Mouse (Mus musculus) liver, postnatal 0 days (tissue): ENCODE results near the gene Pllp. TPM values are rescaled to one million over a fixed set of nuclear protein-coding genes. Genes with fewer than 3 reads are reported as not detected.
A peak's percentile ranks its signal among the peaks of the same experiment; 100 is the strongest.

Source experiments
- ATAC-seq: fragments of 200-750 bp; cut with Nextera tagmentation; 2 replicates; pipeline ENCODE4 v1.8.0; 2017; ENCODE audit warnings: mild to moderate bottlenecking, moderate library complexity
- DNase-seq: peaks from one replicate; pipeline ENCODE4 v3.0.0-alpha.2; 2016
- H3K27ac ChIP-seq: fragments of 300-500 bp; sonication (generic); 2 replicates; pipeline ENCODE4 v1.5.1; 2014; ENCODE audit warnings: antibody characterized with exemption, moderate library complexity, mild to moderate bottlenecking, low read depth
- H3K27me3 ChIP-seq: fragments of 300-500 bp; sonication (generic); 2 replicates; pipeline ENCODE4 v1.6.1; 2014; ENCODE audit warnings: low read length, control low read depth, mixed read lengths; ENCODE audit not compliant: insufficient read depth
- H3K36me3 ChIP-seq: fragments of 300-500 bp; sonication (generic); replicated peaks from 2 replicates; pipeline ENCODE4 v1.6.1; 2014; ENCODE audit warnings: mild to moderate bottlenecking, control low read depth, low read length, moderate library complexity, mixed read lengths; ENCODE audit not compliant: insufficient read depth
- H3K4me1 ChIP-seq: fragments of 300-500 bp; sonication (generic); 2 replicates; pipeline ENCODE4 v1.6.1; 2014; ENCODE audit warnings: antibody characterized with exemption, mild to moderate bottlenecking, control low read depth; ENCODE audit not compliant: insufficient read depth
- H3K4me2 ChIP-seq: fragments of 300-500 bp; sonication (generic); 2 replicates; pipeline ENCODE4 v1.6.1; 2014; ENCODE audit warnings: low read depth, mild to moderate bottlenecking, low read length, moderate library complexity, mixed read lengths
- H3K4me3 ChIP-seq: fragments of 300-500 bp; sonication (generic); 2 replicates; pipeline ENCODE4 v1.5.1; 2014; ENCODE audit warnings: low read depth, low read length
- H3K9ac ChIP-seq: fragments of 300-500 bp; sonication (generic); replicated peaks from 2 replicates; pipeline ENCODE4 v1.6.1; 2014; ENCODE audit warnings: mild to moderate bottlenecking, moderate library complexity
- H3K9me3 ChIP-seq: fragments of 300-500 bp; sonication (generic); 2 replicates; pipeline ENCODE4 v1.6.1; 2016; ENCODE audit warnings: mild to moderate bottlenecking, control low read depth, low read length, mixed read lengths
- CTCF ChIP-seq: sonication (generic); IDR thresholded peaks from 2 replicates; pipeline ENCODE4 v1.5.1; 2016; ENCODE audit warnings: antibody characterized with exemption, low read depth
- EP300 ChIP-seq: IDR thresholded peaks from 2 replicates; pipeline ENCODE4 v1.6.1; 2016; ENCODE audit warnings: antibody characterized with exemption, low read depth, mild to moderate bottlenecking
- WGBS: fragments of 180-500 bp; shearing (Covaris S2); extraction: QIAGEN DNeasy Blood & Tissue Kit; methylation state at CpG from one replicate; pipeline ENCODE4 v1.1.7; 2014; ENCODE audit not compliant: insufficient replicate concordance; 5-methylcytosine and 5-hydroxymethylcytosine counted together
- polyA plus RNA-seq: library from polyadenylated mRNA; unstranded; fragments of >200 nt; fragmentation: Nextera tagmentation; extraction: Ambion mirVana; gene quantifications from 2 replicates; pipeline ENCODE4 v1.2.1, GENCODE M21; 2015

Gene Pllp
- polyA plus RNA-seq, 1 experiment from 2014 or later = 3.1 TPM

GRCm38 (mm10) chr8:94633564-94634194 lies 62.4 kb downstream of the Pllp start:
- ATAC-seq = peak; percentile 45; the same call in 1 of the 2 replicates
- Histone ChIP-seq H3K4me1 (0 out of 2 replicates have a peak, but pooled peaks cover 3% of the 10 kb centered on the region), H3K36me3 (peaks cover 54% of the 10 kb centered on the region), H3K4me2 (no peak overlapping the region), H3K27me3 (no peaks in the 10 kb centered on the region), H3K4me3 (no peak overlapping the region), H3K9ac (no peak overlapping the region), H3K27ac (peak overlapping the region; percentile 24; the same call in 1 of the 2 replicates), H3K9me3 (no peaks in the 10 kb centered on the region)
- peak; percentile 75 for TF ChIP-seq EP300
- no peak for TF ChIP-seq CTCF
- DNase-seq = no peak
- 37% methylated on average over 2 of the region's 2 CpGs for WGBS

Other genes starting within 250 kb of the Pllp start
- 3.9 and 4.2 TPM in 2 replicates for gene Cpne2, start 163.3 kb downstream of the Pllp start, polyA plus RNA-seq
- 10.2 and 11.1 TPM in 2 replicates for gene Rspry1, start 94.3 kb downstream of the Pllp start, polyA plus RNA-seq
- gene Fam192a, start 94.3 kb downstream of the Pllp start, polyA plus RNA-seq = 23.6 and 24.2 TPM in 2 replicates
- gene Arl2bp, start 29.7 kb downstream of the Pllp start, polyA plus RNA-seq = 20.8 and 21.3 TPM in 2 replicates
- gene Ccl22, start 49.3 kb upstream of the Pllp start, polyA plus RNA-seq = 0.07 and 0.28 TPM in 2 replicates
- 0.47 and 0.79 TPM in 2 replicates for gene Cx3cl1, start 75.7 kb upstream of the Pllp start, polyA plus RNA-seq
- gene Ccl17, start 114.2 kb upstream of the Pllp start, polyA plus RNA-seq = 0.31 TPM in 1 of 2 replicates, not detected in the other
- gene Coq9, start 142.0 kb upstream of the Pllp start, polyA plus RNA-seq = 65.6 and 66.1 TPM in 2 replicates
- gene Ciapin1, start 142.1 kb upstream of the Pllp start, polyA plus RNA-seq = 36.5 and 39.4 TPM in 2 replicates
- gene Polr2c, start 161.2 kb upstream of the Pllp start, polyA plus RNA-seq = 50.6 and 52.1 TPM in 2 replicates
- 3.5 and 4.5 TPM in 2 replicates for gene Dok4, start 180.1 kb upstream of the Pllp start, polyA plus RNA-seq
- 1.3 and 1.5 TPM in 2 replicates for gene Ccdc102a, start 221.8 kb upstream of the Pllp start, polyA plus RNA-seq
- 0.13 and 0.18 TPM in 2 replicates for gene Adgrg5, start 227.4 kb upstream of the Pllp start, polyA plus RNA-seq